ENCODE assay signal across 10 mouse cellular contexts in the genomic region with DNA sequence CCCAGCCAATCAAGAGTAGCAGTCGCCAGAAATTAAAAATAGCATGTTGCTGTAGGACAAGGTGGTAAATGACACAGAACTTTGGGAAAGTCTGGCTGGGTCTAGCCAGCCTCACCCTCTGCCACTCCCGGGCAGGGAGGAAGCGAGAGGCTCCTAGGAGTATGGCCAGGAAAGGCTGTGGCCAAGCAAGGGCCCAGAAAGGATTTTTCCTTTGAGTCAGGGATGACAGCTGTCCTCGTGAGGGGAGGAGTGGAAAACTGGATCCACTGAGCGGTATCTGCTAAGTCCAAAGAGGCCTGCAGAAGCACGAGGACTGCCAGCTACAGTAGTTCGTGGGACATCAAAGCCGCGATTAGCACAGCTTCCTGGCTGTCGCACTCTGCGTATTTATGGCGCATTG.
DNase-seq lines count a peak whose midpoint lies in the region; ATAC-seq and TF ChIP-seq lines count a peak whose summit lies in the region.
"Had no signal": no experiment of that assay in that cellular context is flagged by ENCODE, and none has a peak within 500 bp of the region (broad histone marks: within the 10 kb centered on the region; RNA-seq: fewer than 3 reads in every experiment).

No protein-coding gene starts in this region.

- peaks cover 7% of the 10 kb centered on the region; the same call in 1 of the 2 replicates for H3K9me3 ChIP-seq in megakaryocyte, embryonic 14.5 days
- no peaks in the 10 kb centered on the region for H3K9me3 ChIP-seq in neural tube, embryonic 15.5 days (replicated peaks)
- H3K9me3 ChIP-seq: liver, embryonic 13.5 days had no signal

- no peak overlapping the region for H3K4me2 ChIP-seq in neural tube, embryonic 15.5 days
- H3K4me2 ChIP-seq: liver, embryonic 13.5 days had no signal

- DNase-seq in cerebellum, adult 2 months, result no peak
- DNase-seq in cerebellum, adult 18-20 months, result no peak
- DNase-seq in kidney, postnatal 36 days, result peak; percentile 25 to 44
- DNase-seq in ovary, postnatal 10 days (ENCODE audit: low spot score), result no peak
- DNase-seq in right cerebral cortex, adult 2 months (ENCODE audit: low spot score in 2 of 2), result no peak
- DNase-seq: liver, embryonic 13.5 days had no signal

- no peak for ATAC-seq in megakaryocyte, adult 5-6 weeks (ENCODE audit: poor library complexity, severe bottlenecking)
- no peak for ATAC-seq in neural tube, embryonic 15.5 days (ENCODE audit: low FRiP score)
- ATAC-seq: forebrain, embryonic 16.5 days had no signal

- 0 out of 2 replicates have a peak overlapping the region, but pooled peaks have one; percentile 26 for H3K27ac ChIP-seq in cerebellum, adult 2 months (ENCODE audit: insufficient read depth, low read length)
- H3K27ac ChIP-seq in neural tube, embryonic 15.5 days (replicated peaks), result peak overlapping the region; percentile 63
- H3K27ac ChIP-seq: liver, embryonic 13.5 days had no signal

- H3K4me1 ChIP-seq in cerebellum, adult 2 months (ENCODE audit: control insufficient read depth, insufficient read depth, low read length), result no peaks in the 10 kb centered on the region
- H3K4me1 ChIP-seq in megakaryocyte, embryonic 14.5 days, result peaks cover 34% of the 10 kb centered on the region
- peaks cover 15% of the 10 kb centered on the region for H3K4me1 ChIP-seq in neural tube, embryonic 15.5 days
- H3K4me1 ChIP-seq: liver, embryonic 13.5 days had no signal

- 37% methylated on average over 12 of the region's 12 CpGs for WGBS in cerebellum, adult 2 months
- 74% methylated on average over 12 of the region's 12 CpGs for WGBS in neural tube, embryonic 15.5 days

- no peak for TF ChIP-seq CTCF in cerebellum, adult 2 months (IDR thresholded peaks at IDR 0.05; ENCODE audit: borderline replicate concordance, insufficient read depth, low read depth, low read length)

- TF ChIP-seq POLR2A in cerebellum, adult 2 months (IDR thresholded peaks at IDR 0.05; ENCODE audit: borderline replicate concordance, insufficient read depth, low read length), result no peak

- no peak overlapping the region for H3K4me3 ChIP-seq in cerebellum, adult 2 months (replicated peaks; ENCODE audit: insufficient read depth, low read depth, low read length)
- H3K4me3 ChIP-seq in megakaryocyte, embryonic 14.5 days (replicated peaks), result peak overlapping the region; percentile 54
- H3K4me3 ChIP-seq in neural tube, embryonic 15.5 days (replicated peaks), result no peak overlapping the region
- H3K4me3 ChIP-seq: liver, embryonic 13.5 days had no signal

- no peak overlapping the region for H3K9ac ChIP-seq in neural tube, embryonic 15.5 days (replicated peaks)
- H3K9ac ChIP-seq: liver, embryonic 13.5 days had no signal

- no peaks in the 10 kb centered on the region for H3K36me3 ChIP-seq in megakaryocyte, embryonic 14.5 days (replicated peaks; ENCODE audit: low read length)
- H3K36me3 ChIP-seq in neural tube, embryonic 15.5 days, result no peaks in the 10 kb centered on the region
- H3K36me3 ChIP-seq: liver, embryonic 13.5 days had no signal

- H3K27me3 ChIP-seq in cerebellum, adult 2 months (ENCODE audit: control insufficient read depth, insufficient read depth, low read length), result no peaks in the 10 kb centered on the region
- H3K27me3 ChIP-seq in megakaryocyte, embryonic 14.5 days (replicated peaks), result peaks cover 6% of the 10 kb centered on the region
- H3K27me3 ChIP-seq in neural tube, embryonic 15.5 days (replicated peaks), result no peaks in the 10 kb centered on the region
- H3K27me3 ChIP-seq: liver, embryonic 13.5 days had no signal

Comparison
In these comparisons a context has a peak if more than half of its experiments do, and no peak if none do; other contexts are left out.
1. DNase-seq: peak in kidney, postnatal 36 days (2 of 2); none in cerebellum, adult 2 months (0 of 2), cerebellum, adult 18-20 months (0 of 2), ovary, postnatal 10 days (single experiment) and right cerebral cortex, adult 2 months (0 of 2).